Mouse (Mus musculus) MEL (cell line): ENCODE data around the gene Cnga1.

Source experiments
- CTCF ChIP-seq, 3 experiments: IDR thresholded peaks in 2 of 3; conservative IDR thresholded peaks in 1 of 3; 2 replicates each; pipeline ENCODE4 v1.5.1; 2011 to 2012; ENCODE audit warnings: low read length in 3 of 3, low read depth in 2 of 3, mild to moderate bottlenecking in 2 of 3, improper control_type of control experiment in 1 of 3, inconsistent platforms in 1 of 3, mixed read lengths in 1 of 3, moderate library complexity in 1 of 3; ENCODE audit not compliant: control insufficient read depth in 1 of 3, insufficient read depth in 1 of 3, poor library complexity in 1 of 3, severe bottlenecking in 1 of 3
- EP300 ChIP-seq, 2 experiments: IDR thresholded peaks; 2 replicates each; pipeline ENCODE4 v1.6.1; 2011; ENCODE audit warnings: improper control_type of control experiment in 2 of 2, low read length in 2 of 2, low read depth in 1 of 2, mild to moderate bottlenecking in 1 of 2
- MAX ChIP-seq: IDR thresholded peaks from 2 replicates; pipeline ENCODE4 v1.6.1; 2011; ENCODE audit warnings: low read length, improper control_type of control experiment

DNA sequence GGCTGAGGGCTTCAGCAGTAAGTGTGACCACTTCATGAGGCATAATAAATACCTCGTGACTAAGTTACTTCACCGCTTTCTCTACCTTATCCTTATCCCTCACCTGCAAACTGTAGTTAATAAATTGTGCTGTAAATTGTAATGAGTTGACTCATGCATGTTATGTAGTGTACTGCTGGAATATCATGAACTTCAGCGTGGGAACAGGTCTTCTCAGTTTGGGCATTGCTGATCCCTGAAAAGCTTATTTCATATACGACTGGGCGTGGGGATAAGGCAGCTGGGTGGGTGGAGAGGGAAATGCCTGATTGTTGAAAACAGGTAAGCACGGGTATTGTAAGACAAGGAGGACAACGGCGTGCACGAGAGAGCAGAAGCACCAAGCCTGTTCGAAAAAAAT, 2.9 kb upstream of the Cnga1 start:
- TF ChIP-seq CTCF (IDR thresholded peaks at IDR 0.05 in 2 of 3, conservative IDR thresholded peaks at IDR 0.05 in 1 of 3; ENCODE audit: control insufficient read depth in 1 of 3, insufficient read depth in 1 of 3, low read depth in 2 of 3, low read length in 3 of 3, poor library complexity in 1 of 3, severe bottlenecking in 1 of 3), result no peak
- TF ChIP-seq EP300 (IDR thresholded peaks at IDR 0.05; ENCODE audit: low read depth in 1 of 2, low read length in 2 of 2), result no peak
- TF ChIP-seq MAX, result no peak
